In the genomic region with DNA sequence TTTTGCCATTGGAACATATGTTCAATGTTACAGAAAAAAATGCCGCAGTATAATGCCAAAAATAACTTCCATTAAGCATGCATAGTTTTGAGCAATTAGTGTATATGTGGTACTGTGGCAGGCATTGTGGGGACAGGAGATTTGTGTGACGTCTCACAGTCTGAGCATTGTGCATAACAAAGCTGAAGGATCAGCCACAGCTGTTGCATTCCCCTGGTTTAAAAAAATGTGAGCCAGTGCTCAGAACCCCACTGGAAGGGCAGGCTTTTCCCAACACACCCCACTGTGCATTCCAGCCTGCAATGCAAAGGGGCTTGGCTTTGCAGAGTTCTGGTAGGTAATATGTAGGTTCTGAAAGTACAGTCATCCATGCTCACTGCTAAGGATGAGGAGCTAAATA, we compare ENCODE assay signal across 14 mouse cellular contexts.
A peak's percentile ranks its signal among the peaks of the same experiment; 100 is the strongest.
DNase-seq lines count a peak whose midpoint lies in the region; ATAC-seq and TF ChIP-seq lines count a peak whose summit lies in the region.
"Had no signal": no experiment of that assay in that cellular context is flagged by ENCODE, and none has a peak within 500 bp of the region (broad histone marks: within the 10 kb centered on the region; RNA-seq: fewer than 3 reads in every experiment).

No protein-coding gene starts in this region.

- H3K36me3 ChIP-seq in forebrain, embryonic 10.5 days (replicated peaks): no peaks in the 10 kb centered on the region
- H3K36me3 ChIP-seq in forebrain, embryonic 12.5 days (replicated peaks): no peaks in the 10 kb centered on the region
- no peaks in the 10 kb centered on the region for H3K36me3 ChIP-seq in lung, embryonic 14.5 days (ENCODE audit: insufficient read depth)
- no peaks in the 10 kb centered on the region for H3K36me3 ChIP-seq in limb, embryonic 13.5 days
- H3K36me3 ChIP-seq: G1E had no signal

- WGBS in forebrain, embryonic 10.5 days: 42% methylated on average over 2 of the region's 2 CpGs
- WGBS in forebrain, embryonic 12.5 days: 34% methylated on average over 2 of the region's 2 CpGs
- 42% methylated on average over 2 of the region's 2 CpGs for WGBS in lung, embryonic 14.5 days
- WGBS in limb, embryonic 13.5 days: 37% methylated on average over 2 of the region's 2 CpGs

- no peaks in the 10 kb centered on the region for H3K9me3 ChIP-seq in forebrain, embryonic 10.5 days
- no peaks in the 10 kb centered on the region for H3K9me3 ChIP-seq in forebrain, embryonic 12.5 days
- no peaks in the 10 kb centered on the region for H3K9me3 ChIP-seq in lung, embryonic 14.5 days (ENCODE audit: low read depth, low read length)
- no peaks in the 10 kb centered on the region for H3K9me3 ChIP-seq in limb, embryonic 13.5 days
- H3K9me3 ChIP-seq: G1E had no signal

- TF ChIP-seq POLR2A in brain, embryonic 14.5 days (IDR thresholded peaks at IDR 0.05; ENCODE audit: borderline replicate concordance, extremely low read depth, insufficient read depth, insufficient read length, poor library complexity, severe bottlenecking): no peak

- no peak overlapping the region for H3K4me2 ChIP-seq in forebrain, embryonic 12.5 days
- H3K4me2 ChIP-seq in lung, embryonic 14.5 days: no peak overlapping the region
- no peak overlapping the region for H3K4me2 ChIP-seq in limb, embryonic 13.5 days (replicated peaks)

- H3K4me1 ChIP-seq in forebrain, embryonic 10.5 days: peaks cover 11% of the 10 kb centered on the region
- H3K4me1 ChIP-seq in forebrain, embryonic 12.5 days: peaks cover 7% of the 10 kb centered on the region
- H3K4me1 ChIP-seq in lung, embryonic 14.5 days (ENCODE audit: insufficient read depth): no peaks in the 10 kb centered on the region
- peaks cover 27% of the 10 kb centered on the region for H3K4me1 ChIP-seq in limb, embryonic 13.5 days

- peak overlapping the region; percentile 60; the same call in 1 of the 2 replicates for H3K27ac ChIP-seq in forebrain, embryonic 10.5 days
- no peak overlapping the region for H3K27ac ChIP-seq in forebrain, embryonic 12.5 days
- no peak overlapping the region for H3K27ac ChIP-seq in lung, embryonic 14.5 days (ENCODE audit: low read depth)
- H3K27ac ChIP-seq in limb, embryonic 13.5 days: no peak overlapping the region; the same call in 1 of the 2 replicates
- H3K27ac ChIP-seq: layer of hippocampus, adult 2 months had no signal

- DNase-seq in forebrain, embryonic 10.5 days (ENCODE audit: extremely low spot score, low spot score): no peak
- peak; percentile 45 for DNase-seq in lung, embryonic 14.5 days
- DNase-seq in lung, adult 18-20 months: no peak
- peak; percentile 34 for DNase-seq in brain, embryonic 14.5 days (ENCODE audit: low read depth)
- no peak for DNase-seq in gastrocnemius, adult 8-10 months (ENCODE audit: low spot score in 2 of 2)
- no peak for DNase-seq in ovary, postnatal 10 days (ENCODE audit: low spot score)
- DNase-seq: cerebellum, adult 8-10 months; heart, postnatal 4 days; thymus, adult 2 months had no signal

- H3K27me3 ChIP-seq in forebrain, embryonic 10.5 days (ENCODE audit: poor library complexity, severe bottlenecking): no peaks in the 10 kb centered on the region
- H3K27me3 ChIP-seq in forebrain, embryonic 12.5 days: no peaks in the 10 kb centered on the region
- H3K27me3 ChIP-seq in lung, embryonic 14.5 days (ENCODE audit: insufficient read depth, low read length): no peaks in the 10 kb centered on the region
- no peaks in the 10 kb centered on the region for H3K27me3 ChIP-seq in limb, embryonic 13.5 days

- ATAC-seq in forebrain, embryonic 12.5 days (ENCODE audit: low FRiP score): no peak
- no peak for ATAC-seq in lung, embryonic 14.5 days (ENCODE audit: insufficient read depth)
- ATAC-seq in limb, embryonic 13.5 days (ENCODE audit: low FRiP score, low read depth): peak; percentile 85
- ATAC-seq: intestine, embryonic 16.5 days had no signal

- no peak overlapping the region for H3K9ac ChIP-seq in forebrain, embryonic 12.5 days
- H3K9ac ChIP-seq in lung, embryonic 14.5 days: no peak overlapping the region
- H3K9ac ChIP-seq in limb, embryonic 13.5 days: no peak overlapping the region

- no peak overlapping the region for H3K4me3 ChIP-seq in forebrain, embryonic 10.5 days
- H3K4me3 ChIP-seq in forebrain, embryonic 12.5 days (replicated peaks): no peak overlapping the region
- H3K4me3 ChIP-seq in lung, embryonic 14.5 days (ENCODE audit: low read depth, low read length): no peak overlapping the region
- no peak overlapping the region for H3K4me3 ChIP-seq in limb, embryonic 13.5 days
- H3K4me3 ChIP-seq: layer of hippocampus, adult 2 months had no signal

- no peak for TF ChIP-seq CTCF in lung, embryonic 14.5 days (IDR thresholded peaks at IDR 0.05; ENCODE audit: low read depth)
- TF ChIP-seq CTCF in brain, embryonic 14.5 days (IDR thresholded peaks at IDR 0.05; ENCODE audit: borderline replicate concordance, extremely low read depth, insufficient read depth, insufficient read length): no peak

Comparison
In these comparisons a context has a peak if more than half of its experiments do, and no peak if none do; other contexts are left out.
1. DNase-seq: peak in lung, embryonic 14.5 days (single experiment) and brain, embryonic 14.5 days (single experiment); none in forebrain, embryonic 10.5 days (single experiment), lung, adult 18-20 months (0 of 2), gastrocnemius, adult 8-10 months (0 of 2) and ovary, postnatal 10 days (single experiment).